Mouse (Mus musculus) c-Kit-positive CD71-positive TER-119-positive erythroid progenitor cells, embryonic 14.5 days (primary cell): ENCODE data around the gene Dock10.

Source experiments
- DNase-seq: peaks from one replicate; pipeline ENCODE4 v3.0.0-alpha.2; 2013; ENCODE audit warnings: low spot score

Gene Dock10

DNA sequence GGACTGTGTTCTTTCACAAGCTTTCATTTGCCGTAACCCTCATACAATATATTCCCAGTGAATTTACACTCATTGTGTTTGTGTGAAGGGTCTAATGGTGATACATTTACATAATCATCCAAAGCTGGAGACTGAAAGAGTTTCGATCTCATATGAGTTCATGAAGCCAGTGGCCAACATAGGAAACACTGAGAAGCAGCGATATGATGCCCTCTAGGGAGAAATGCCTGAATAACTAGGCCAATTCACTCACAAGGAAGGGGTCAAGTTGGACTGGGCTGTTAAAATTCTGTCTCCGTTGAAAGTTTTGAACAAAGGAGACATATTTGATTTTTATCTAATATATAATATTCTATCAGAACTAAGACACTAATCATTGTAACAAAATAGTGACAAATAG is 30.9 kb downstream of the Dock10 start:
- no peak for DNase-seq

DNA sequence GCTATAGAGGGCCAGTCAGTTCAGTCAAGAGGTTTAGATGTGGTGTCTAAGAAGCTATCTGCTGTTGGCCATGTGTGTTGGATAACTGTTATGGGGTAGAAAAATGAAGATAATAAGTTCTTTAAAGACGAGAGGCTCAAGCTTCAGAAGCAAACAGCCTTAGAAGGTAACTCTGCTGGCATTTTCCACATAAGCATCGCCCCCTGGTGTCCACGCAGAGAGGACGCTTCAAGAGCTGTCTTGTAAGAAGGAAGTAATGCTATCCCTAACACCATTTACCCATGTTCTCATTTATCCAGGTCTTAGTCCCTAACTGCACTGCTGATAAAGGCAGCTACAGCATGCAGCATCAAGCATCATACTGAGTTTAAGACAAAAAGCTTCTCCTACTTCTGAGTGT is 35.7 kb downstream of the Dock10 start:
- peak; percentile 3 for DNase-seq

DNA sequence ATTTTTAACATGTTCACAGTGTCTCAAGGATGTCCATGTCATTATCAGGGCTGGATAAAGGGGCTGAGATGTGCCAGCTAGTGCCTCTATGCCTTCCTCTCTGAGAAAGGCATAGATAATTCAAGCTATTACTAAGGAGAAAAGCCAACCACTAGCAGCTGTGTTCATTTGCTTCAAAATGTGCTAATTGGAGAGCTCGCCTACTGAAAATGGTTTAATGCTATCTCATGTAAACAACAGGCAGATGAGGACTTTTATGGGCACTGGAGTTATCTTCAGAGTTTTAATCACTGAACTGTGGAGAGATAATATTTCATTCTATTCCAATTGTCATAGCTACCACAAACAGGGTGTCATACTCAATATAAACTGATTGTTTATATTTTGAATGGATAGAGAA is 36.3 kb downstream of the Dock10 start:
- DNase-seq: no peak

GRCm38 (mm10) chr1:80721181-80721580 is 37.1 kb downstream of the Dock10 start:
- no peak for DNase-seq

- DNase-seq: no peak
Observed at GRCm38 (mm10) chr1:80720146-80720545, 38.2 kb downstream of the Dock10 start.

DNA sequence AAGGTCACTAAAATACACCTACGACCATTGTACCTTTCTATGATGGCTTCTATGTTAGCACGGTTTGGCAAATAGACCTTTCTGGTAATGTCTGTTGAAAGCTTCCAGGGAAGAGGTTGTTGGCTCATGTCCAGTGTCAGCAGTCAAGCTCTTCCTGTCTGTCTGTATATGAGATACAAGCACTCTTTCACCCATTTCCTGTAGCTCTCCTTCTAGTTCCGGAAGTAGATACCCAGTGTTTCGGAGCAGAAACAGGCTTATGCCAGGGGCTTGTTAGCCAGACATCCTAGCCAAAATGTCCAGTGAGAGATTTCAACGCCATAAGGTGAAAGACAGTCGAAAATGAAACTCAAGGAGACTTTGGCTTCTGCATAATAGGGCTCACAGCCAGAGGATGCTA is 38.9 kb downstream of the Dock10 start:
- DNase-seq: no peak

DNA sequence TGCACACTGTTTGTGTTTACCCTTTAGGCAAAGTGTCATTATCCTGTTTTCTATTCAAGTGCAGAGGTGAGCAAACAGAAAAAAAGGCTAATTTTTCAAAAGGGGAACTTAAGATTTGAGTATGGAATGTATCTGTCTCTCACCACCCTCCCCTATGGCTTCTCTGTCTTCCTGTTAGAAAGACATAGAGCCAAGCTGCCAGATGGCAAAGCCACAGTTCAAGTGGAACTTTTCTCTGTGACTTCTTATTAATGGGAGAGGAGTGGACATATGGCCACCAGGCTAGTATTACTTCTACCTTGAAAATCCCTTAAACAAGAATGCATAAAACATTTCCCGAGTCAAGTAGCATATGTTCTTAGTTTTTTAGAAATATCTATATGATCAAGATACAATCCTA is 39.7 kb downstream of the Dock10 start:
- DNase-seq: no peak

DNA sequence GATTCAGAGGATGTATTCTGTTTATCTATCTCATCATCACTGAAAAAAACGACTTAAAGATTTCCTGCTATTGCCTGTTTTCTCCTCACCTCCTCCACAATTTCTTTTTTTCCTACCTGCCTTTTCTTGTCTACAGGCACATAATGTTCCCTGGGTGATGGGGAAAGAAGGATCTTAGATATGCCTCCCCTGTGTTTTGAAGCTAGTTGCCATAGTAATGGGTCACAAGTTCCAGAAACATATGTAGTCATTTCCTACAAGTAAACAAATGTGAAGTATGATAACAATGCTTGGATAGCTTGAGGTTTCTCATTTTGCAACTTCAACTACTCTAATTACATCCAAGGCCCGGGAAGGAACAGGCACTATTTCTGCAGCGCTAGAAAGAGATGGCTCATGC is 42.4 kb downstream of the Dock10 start:
- DNase-seq: no peak

DNA sequence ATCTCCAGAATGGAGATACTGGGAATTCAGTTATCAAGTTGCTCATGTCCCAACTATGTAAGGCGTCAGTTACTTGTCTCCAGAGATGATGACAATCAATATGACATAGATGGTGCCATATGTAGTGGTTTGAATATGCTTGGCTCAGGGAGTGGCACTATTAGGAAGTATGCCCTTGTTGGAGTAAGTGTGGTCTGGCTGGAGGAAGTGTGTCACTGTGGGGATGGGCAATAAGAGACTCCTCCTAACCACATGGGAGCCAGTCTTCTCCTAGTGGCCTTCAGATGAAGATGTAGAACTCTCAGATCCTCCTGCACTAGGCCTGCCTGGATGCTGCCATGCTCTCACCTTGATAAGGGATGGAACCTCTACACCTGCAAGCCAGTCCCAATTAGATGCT is 44.4 kb downstream of the Dock10 start:
- no peak for DNase-seq

DNA sequence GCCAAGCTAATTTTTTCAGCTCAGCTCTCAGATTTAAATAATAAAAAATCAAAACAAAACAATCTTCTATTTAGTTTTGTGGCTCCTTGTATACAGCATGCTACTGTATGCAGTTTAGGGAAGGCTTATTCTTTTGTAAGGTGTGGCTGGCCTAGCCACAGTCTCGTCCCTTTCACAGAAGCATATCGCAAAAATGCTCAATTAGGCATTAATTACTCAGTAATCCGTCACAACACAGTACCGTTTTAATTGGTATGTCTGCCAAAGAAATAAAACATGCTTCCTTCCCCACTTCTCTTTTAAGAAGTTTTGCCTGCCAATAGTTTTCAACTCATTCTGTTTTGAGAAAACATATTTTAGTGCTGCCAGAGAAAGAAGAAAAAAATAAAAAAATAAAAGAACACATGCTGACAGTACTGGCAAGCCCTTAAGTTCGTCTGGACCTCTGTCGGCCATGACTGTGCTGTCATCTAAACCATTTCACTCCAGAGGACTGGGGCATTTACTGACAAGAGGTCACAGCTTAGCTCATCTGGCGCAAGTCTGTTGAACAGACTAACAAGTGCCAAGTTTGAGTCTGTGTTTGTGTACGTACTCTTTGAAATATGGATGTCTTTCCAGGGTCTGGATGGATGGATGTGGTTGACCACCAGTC is 47.6 kb downstream of the Dock10 start:
- DNase-seq: no peak

DNA sequence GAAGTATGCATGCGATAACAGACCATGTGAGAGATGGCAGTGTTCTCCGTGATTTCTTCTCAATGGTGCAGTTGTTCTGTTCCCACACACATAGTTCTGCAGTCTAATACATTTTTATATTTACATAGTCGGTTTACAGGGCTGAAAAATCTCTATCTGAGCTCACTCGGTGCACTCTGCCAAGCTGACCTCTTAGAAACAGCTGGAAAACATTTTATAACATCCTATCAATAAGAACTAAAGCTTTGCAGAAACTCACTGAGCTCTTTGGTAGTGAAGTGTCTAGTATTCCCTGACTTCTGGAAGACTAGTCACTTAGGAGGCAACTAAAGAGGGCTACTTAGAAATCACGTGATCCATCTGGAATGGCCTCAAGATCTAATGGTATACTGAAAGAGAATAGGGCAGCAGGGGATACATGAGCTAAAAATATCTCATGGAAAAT is 48.2 kb downstream of the Dock10 start:
- DNase-seq: no peak

DNA sequence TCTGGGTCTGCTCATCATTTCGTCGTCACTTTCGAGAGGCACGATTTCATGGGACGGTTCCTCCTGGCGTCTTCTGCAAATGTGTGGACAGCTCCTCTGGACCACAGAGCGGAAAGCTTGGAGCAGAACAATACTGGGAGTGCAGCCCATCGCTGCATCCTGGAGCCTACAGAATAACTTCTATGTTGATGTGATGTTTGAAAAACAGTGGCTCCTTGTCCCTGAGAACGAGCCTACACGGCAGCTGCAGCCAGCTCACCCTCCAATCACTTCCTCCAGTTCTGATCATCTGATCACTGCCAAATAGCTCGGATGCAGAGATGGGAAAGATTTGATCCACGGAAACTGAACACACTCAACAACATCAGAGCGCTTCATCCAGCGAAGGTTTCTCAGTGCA is 49.0 kb downstream of the Dock10 start:
- no peak for DNase-seq

DNA sequence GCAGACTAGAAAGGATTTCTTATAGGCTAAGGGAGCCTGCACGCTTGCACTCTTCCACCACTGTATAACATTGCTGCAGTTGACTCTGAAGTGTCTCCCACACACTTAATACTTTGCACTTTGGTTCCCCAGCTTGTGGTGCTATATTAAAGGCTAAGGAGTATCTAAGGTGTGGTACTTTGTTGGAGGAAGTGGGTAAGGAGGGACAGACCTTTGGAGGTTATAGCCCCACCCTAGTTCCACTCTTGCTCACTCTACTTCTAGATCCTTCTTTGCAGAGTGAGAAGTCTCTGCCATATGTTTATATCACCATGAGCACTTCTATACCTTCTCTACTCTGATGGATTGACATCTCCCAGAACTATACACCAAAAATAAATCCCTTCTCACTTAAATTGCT is 55.0 kb downstream of the Dock10 start:
- DNase-seq: no peak

DNA sequence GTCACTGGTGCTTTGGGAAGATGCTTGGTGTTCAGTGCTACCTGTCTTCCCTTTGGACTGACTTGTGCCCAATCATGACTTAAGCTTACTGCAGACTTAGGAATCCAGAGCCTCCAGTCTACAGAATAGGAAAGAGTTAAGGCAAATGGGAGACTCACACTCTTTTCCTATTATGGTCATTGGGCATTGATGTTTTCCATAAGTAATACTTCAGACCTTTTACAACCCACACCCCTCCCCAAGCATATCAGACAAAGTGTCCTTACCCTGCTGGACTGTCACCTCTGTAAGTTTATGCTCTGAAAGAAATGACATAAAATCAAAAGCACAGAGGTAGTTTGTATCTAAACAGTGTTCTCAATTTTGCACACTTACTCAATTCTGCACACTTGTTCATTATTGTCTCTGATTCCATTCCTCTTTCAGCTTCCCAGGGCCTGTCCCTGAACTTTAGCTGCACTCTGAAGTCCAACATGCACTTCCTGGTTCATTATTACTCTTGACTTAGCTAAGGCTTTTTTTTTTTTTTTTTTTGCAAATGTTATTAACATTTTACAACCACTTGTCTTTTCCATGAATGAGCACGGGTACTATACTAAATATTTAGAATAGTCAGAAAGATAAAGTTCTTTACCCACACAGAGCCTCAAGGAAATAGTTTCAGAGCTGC is 82.2 kb downstream of the Dock10 start:
- DNase-seq: no peak

DNA sequence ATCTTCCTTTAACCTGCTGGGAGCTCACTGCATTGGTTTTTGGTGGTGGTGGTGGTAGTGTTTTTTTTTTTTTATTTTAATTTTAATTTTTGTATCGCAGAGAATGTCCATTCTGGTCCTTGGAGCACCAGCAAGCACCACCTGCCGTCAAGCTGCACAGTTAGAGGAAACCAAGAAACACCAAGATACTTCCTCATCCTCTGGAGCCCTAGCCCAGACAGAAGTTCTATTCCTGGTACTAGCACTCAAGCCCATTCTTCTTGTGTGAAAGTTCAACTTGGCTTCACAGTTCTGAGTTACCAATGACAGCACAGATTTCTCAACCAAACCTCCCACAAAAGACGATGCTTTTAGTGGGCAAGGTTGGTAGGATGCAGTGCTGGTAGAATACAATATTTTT is 86.6 kb downstream of the Dock10 start:
- no peak for DNase-seq

- no peak for DNase-seq
Observed at GRCm38 (mm10) chr1:80671056-80671455, 87.3 kb downstream of the Dock10 start.

- DNase-seq: no peak
Observed at GRCm38 (mm10) chr1:80670387-80670786, 87.9 kb downstream of the Dock10 start.

DNA sequence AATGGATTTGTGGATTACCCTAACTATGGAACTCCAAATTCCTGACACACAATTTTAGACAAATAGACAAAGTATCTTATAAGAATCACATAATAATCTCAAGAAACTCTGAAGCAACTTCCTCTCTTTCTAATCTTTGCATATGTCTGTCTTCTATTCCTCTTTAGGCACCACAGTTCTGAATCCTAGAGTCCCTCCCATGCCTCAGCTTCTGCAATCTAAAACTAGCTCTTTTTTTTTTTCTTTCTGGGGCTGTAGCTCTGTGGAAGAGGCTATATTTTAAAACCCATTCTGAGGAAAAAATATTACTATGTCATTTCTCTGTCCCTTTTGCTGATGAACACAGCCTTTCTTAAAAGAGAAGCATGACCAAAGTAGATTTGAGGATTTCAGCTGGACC is 92.6 kb downstream of the Dock10 start:
- DNase-seq: no peak

DNA sequence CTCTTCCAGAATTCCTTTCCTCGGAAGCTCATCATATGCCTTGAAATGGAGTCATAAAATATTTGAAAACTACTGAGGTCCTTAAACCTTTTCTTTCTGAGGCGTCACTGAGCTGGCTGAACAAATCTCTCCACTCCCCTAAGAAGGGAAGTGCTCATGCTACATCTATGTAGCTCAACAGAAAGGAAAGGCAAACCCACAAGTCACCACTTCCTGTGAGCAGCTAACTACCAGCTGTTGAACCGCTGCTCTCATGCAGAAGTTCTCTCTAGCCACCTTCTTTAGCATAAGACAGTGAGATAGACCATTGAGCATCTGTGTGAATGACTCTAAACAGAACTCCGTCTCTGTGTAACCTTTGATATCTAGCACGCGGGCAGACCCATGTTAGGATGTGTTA is 93.2 kb downstream of the Dock10 start:
- no peak for DNase-seq

- no peak for DNase-seq
Observed at GRCm38 (mm10) chr1:80661506-80662402, 96.6 kb downstream of the Dock10 start.

GRCm38 (mm10) chr1:80659465-80660245 is 98.7 kb downstream of the Dock10 start:
- no peak for DNase-seq

GRCm38 (mm10) chr1:80656389-80656788 is 101.9 kb downstream of the Dock10 start:
- no peak for DNase-seq
